Mouse (Mus musculus) midbrain, embryonic 11.5 days (tissue): ENCODE measurements around the gene Dcaf8. TPM values are rescaled to one million over a fixed set of nuclear protein-coding genes. Genes with fewer than 3 reads are reported as not detected.

Experiments
- ATAC-seq: fragments of 200-750 bp; cut with Nextera tagmentation; 2 replicates; pipeline ENCODE4 v1.8.0; 2017; ENCODE audit warnings: moderate TSS enrichment, moderate library complexity; ENCODE audit not compliant: low FRiP score
- DNase-seq: peaks from one replicate; pipeline ENCODE4 v3.0.0; 2015; ENCODE audit warnings: low spot score; ENCODE audit errors: missing footprints
- H3K27ac ChIP-seq: fragments of 300-500 bp; sonication (generic); 2 replicates; pipeline ENCODE4 v1.5.1; 2014; ENCODE audit warnings: low read depth, low read length
- H3K27me3 ChIP-seq: fragments of 300-500 bp; sonication (generic); 2 replicates; pipeline ENCODE4 v1.6.1; 2014; ENCODE audit warnings: mild to moderate bottlenecking, low read length, moderate library complexity, mixed read lengths; ENCODE audit not compliant: control insufficient read depth, insufficient read depth
- H3K36me3 ChIP-seq: fragments of 300-500 bp; sonication (generic); 2 replicates; pipeline ENCODE4 v1.6.1; 2014; ENCODE audit warnings: mild to moderate bottlenecking, low read length, moderate library complexity, mixed read lengths; ENCODE audit not compliant: control insufficient read depth, insufficient read depth
- H3K4me1 ChIP-seq: fragments of 300-500 bp; sonication (generic); 2 replicates; pipeline ENCODE4 v1.6.1; 2014; ENCODE audit warnings: low read length; ENCODE audit not compliant: control insufficient read depth, insufficient read depth
- H3K4me2 ChIP-seq: fragments of 300-500 bp; sonication (generic); 2 replicates; pipeline ENCODE4 v1.6.1; 2014; ENCODE audit warnings: mild to moderate bottlenecking, moderate library complexity
- H3K4me3 ChIP-seq: fragments of 300-500 bp; sonication (generic); 2 replicates; pipeline ENCODE4 v1.5.1; 2014; ENCODE audit warnings: low read depth, low read length
- H3K9ac ChIP-seq: fragments of 300-500 bp; sonication (generic); 2 replicates; pipeline ENCODE4 v1.6.1; 2014; ENCODE audit warnings: low read length
- H3K9me3 ChIP-seq: fragments of 300-500 bp; sonication (generic); 2 replicates; pipeline ENCODE4 v1.6.1; 2016; ENCODE audit warnings: low read length; ENCODE audit not compliant: control insufficient read depth
- WGBS: fragments of 180-500 bp; shearing (Covaris S2); extraction: QIAGEN DNeasy Blood & Tissue Kit; methylation state at CpG from one replicate; pipeline ENCODE4 v1.1.7; 2014; 5-methylcytosine and 5-hydroxymethylcytosine counted together
- polyA plus RNA-seq: library from polyadenylated mRNA; unstranded; fragments of >200 nt; fragmentation: Nextera tagmentation; extraction: Ambion mirVana; gene quantifications from 2 replicates; pipeline ENCODE4 v1.2.1, GENCODE M21; 2014

Gene Dcaf8
- polyA plus RNA-seq, 1 experiment from 2014 or later: 100.0 TPM

- Histone ChIP-seq H3K4me1 (peaks cover 10% of the 10 kb centered on the region), H3K9ac (no peak overlapping the region), H3K4me3 (no peak overlapping the region), H3K27ac (no peak overlapping the region), H3K36me3 (peaks cover 17% of the 10 kb centered on the region), H3K4me2 (no peak overlapping the region), H3K9me3 (no peaks in the 10 kb centered on the region), H3K27me3 (no peaks in the 10 kb centered on the region)
- DNase-seq (no peak), ATAC-seq (no peak)
- WGBS: 75% methylated on average over 6 of the region's 6 CpGs
These were observed 23.3 kb upstream of the Dcaf8 start for GRCm38 (mm10) chr1:172124572-172124971.

- H3K36me3 ChIP-seq: peaks cover 15% of the 10 kb centered on the region
- ATAC-seq (peak; percentile 98), DNase-seq (peak; percentile 99)
- H3K9me3 ChIP-seq: no peaks in the 10 kb centered on the region
- peak within 1 kb of the TSS; percentile 81 for H3K4me3 ChIP-seq
- H3K4me2 ChIP-seq: peak within 1 kb of the TSS; percentile 67
- H3K9ac ChIP-seq: peak within 1 kb of the TSS; percentile 84
- H3K27me3 ChIP-seq: no peaks in the 10 kb centered on the region
- no peak within 1 kb of the TSS for H3K27ac ChIP-seq
- H3K4me1 ChIP-seq: peaks cover 10% of the 10 kb centered on the region
- WGBS: 2% methylated on average over 42 of the region's 42 CpGs
These were observed 21.2 kb upstream of the Dcaf8 start, which contains the start of gene Pex19 for GRCm38 (mm10) chr1:172126376-172127347. Gene Pex19, plus strand, starts transcription at chr1:172126755.

- H3K36me3 ChIP-seq: peaks cover 23% of the 10 kb centered on the region
These were observed 20.4 kb upstream of the Dcaf8 start for GRCm38 (mm10) chr1:172127487-172127886.

GRCm38 (mm10) chr1:172128563-172128962 is 19.3 kb upstream of the Dcaf8 start:
- WGBS: 94% methylated on average over 15 of the region's 15 CpGs
- ATAC-seq: no peak
- Histone ChIP-seq H3K9me3 (no peaks in the 10 kb centered on the region), H3K4me1 (peaks cover 10% of the 10 kb centered on the region), H3K27ac (no peak overlapping the region), H3K4me2 (no peak overlapping the region), H3K36me3 (peaks cover 31% of the 10 kb centered on the region), H3K4me3 (no peak overlapping the region), H3K27me3 (no peaks in the 10 kb centered on the region), H3K9ac (no peak overlapping the region)
- no peak for DNase-seq

More at GRCm38 (mm10) chr1:172127487-172127886, 20.4 kb upstream of the Dcaf8 start:
- peak overlapping the region; percentile 81 for H3K4me3 ChIP-seq
- H3K4me1 ChIP-seq: peaks cover 10% of the 10 kb centered on the region
- ATAC-seq: no peak
- WGBS: 60% methylated on average over 5 of the region's 5 CpGs
- H3K4me2 ChIP-seq: peak overlapping the region; percentile 67
- no peak overlapping the region for H3K27ac ChIP-seq
- no peaks in the 10 kb centered on the region for H3K9me3 ChIP-seq
- H3K27me3 ChIP-seq: no peaks in the 10 kb centered on the region
- H3K9ac ChIP-seq: peak overlapping the region; percentile 84
- DNase-seq: no peak

- DNase-seq: peak; percentile 65
- peaks cover 33% of the 10 kb centered on the region for H3K36me3 ChIP-seq
These were observed 18.8 kb upstream of the Dcaf8 start for GRCm38 (mm10) chr1:172129108-172129507.

GRCm38 (mm10) chr1:172129780-172130179 is 18.1 kb upstream of the Dcaf8 start:
- H3K4me2 ChIP-seq: no peak overlapping the region
- no peak overlapping the region for H3K4me3 ChIP-seq
- DNase-seq (peak; percentile 82), ATAC-seq (no peak)
- no peak overlapping the region for H3K27ac ChIP-seq
- H3K36me3 ChIP-seq: peaks cover 40% of the 10 kb centered on the region
- no peaks in the 10 kb centered on the region for H3K9me3 ChIP-seq
- no peaks in the 10 kb centered on the region for H3K27me3 ChIP-seq
- H3K4me1 ChIP-seq: peaks cover 10% of the 10 kb centered on the region
- no peak overlapping the region for H3K9ac ChIP-seq
- WGBS: 96% methylated on average over 5 of the region's 5 CpGs

More at GRCm38 (mm10) chr1:172129108-172129507, 18.8 kb upstream of the Dcaf8 start:
- no peaks in the 10 kb centered on the region for H3K9me3 ChIP-seq
- ATAC-seq: no peak
- no peak overlapping the region for H3K4me2 ChIP-seq
- no peak overlapping the region for H3K27ac ChIP-seq
- WGBS: 81% methylated on average over 2 of the region's 2 CpGs
- H3K9ac ChIP-seq: no peak overlapping the region
- H3K27me3 ChIP-seq: no peaks in the 10 kb centered on the region
- no peak overlapping the region for H3K4me3 ChIP-seq
- H3K4me1 ChIP-seq: peaks cover 10% of the 10 kb centered on the region

GRCm38 (mm10) chr1:172132319-172132718 is 15.6 kb upstream of the Dcaf8 start:
- WGBS: 93% methylated on average over 7 of the region's 7 CpGs
- Histone ChIP-seq H3K27ac (no peak overlapping the region), H3K27me3 (no peaks in the 10 kb centered on the region), H3K4me1 (peaks cover 5% of the 10 kb centered on the region), H3K4me3 (no peak overlapping the region), H3K36me3 (peaks cover 41% of the 10 kb centered on the region), H3K9me3 (no peaks in the 10 kb centered on the region), H3K9ac (no peak overlapping the region), H3K4me2 (no peak overlapping the region)
- ATAC-seq: no peak
- DNase-seq: no peak

GRCm38 (mm10) chr1:172133535-172133934 is 14.3 kb upstream of the Dcaf8 start:
- no peak overlapping the region for H3K4me3 ChIP-seq
- no peak overlapping the region for H3K27ac ChIP-seq
- no peak overlapping the region for H3K4me2 ChIP-seq
- WGBS: 91% methylated on average over 7 of the region's 7 CpGs
- H3K36me3 ChIP-seq: peaks cover 39% of the 10 kb centered on the region
- H3K4me1 ChIP-seq: no peaks in the 10 kb centered on the region
- DNase-seq: no peak
- no peak overlapping the region for H3K9ac ChIP-seq
- no peaks in the 10 kb centered on the region for H3K27me3 ChIP-seq
- no peak for ATAC-seq
- H3K9me3 ChIP-seq: no peaks in the 10 kb centered on the region

GRCm38 (mm10) chr1:172134072-172134471 is 13.8 kb upstream of the Dcaf8 start:
- H3K36me3 ChIP-seq: peaks cover 37% of the 10 kb centered on the region
- no peak overlapping the region for H3K9ac ChIP-seq
- DNase-seq (no peak), ATAC-seq (no peak)
- H3K4me1 ChIP-seq: no peaks in the 10 kb centered on the region
- no peaks in the 10 kb centered on the region for H3K9me3 ChIP-seq
- no peaks in the 10 kb centered on the region for H3K27me3 ChIP-seq
- 89% methylated on average over 4 of the region's 4 CpGs for WGBS
- H3K27ac ChIP-seq: no peak overlapping the region
- H3K4me3 ChIP-seq: no peak overlapping the region
- H3K4me2 ChIP-seq: no peak overlapping the region
